Mouse (Mus musculus) embryonic fibroblast, embryonic 13.5 days (primary cell): Measurements from ENCODE around the gene Surf2.

Source experiments
- CTCF ChIP-seq: IDR thresholded peaks from 2 replicates; pipeline ENCODE4 v1.5.1; 2011; ENCODE audit warnings: mild to moderate bottlenecking, control low read depth, low read length, moderate library complexity, borderline replicate concordance; ENCODE audit not compliant: insufficient read depth
- POLR2A ChIP-seq: IDR thresholded peaks from 2 replicates; pipeline ENCODE4 v1.6.1; 2011; ENCODE audit warnings: low read depth, mild to moderate bottlenecking, control low read depth, low read length, moderate library complexity

DNA sequence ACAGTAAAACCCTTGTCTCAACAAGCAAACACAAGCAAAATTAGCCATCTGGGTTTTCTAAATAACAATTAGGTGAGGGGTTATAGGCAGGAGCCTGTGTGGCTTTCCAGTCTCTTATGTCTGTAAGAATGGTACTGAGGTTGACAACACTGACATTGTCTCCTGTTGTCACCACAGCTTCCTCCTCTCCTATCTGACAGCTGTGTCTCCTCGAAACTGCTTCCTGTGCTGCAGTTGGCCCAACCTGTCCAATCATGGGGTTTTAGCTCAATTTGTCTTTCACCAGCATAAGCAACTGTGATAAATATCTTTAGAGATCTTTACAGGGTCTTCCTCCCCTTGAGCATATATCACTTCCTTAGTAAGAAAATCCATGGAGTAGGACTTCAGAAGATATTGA lies 20.3 kb downstream of the Surf2 start:
- no peak for TF ChIP-seq CTCF
- no peak for TF ChIP-seq POLR2A
